Mouse (Mus musculus): ENCODE measurements around the gene Dhps. TPM values are rescaled to one million over a fixed set of nuclear protein-coding genes. Genes with fewer than 3 reads are reported as not detected.
"Not testable (repeated sequence)": the region's sequence is repeated elsewhere in the genome, so short reads cannot be mapped to it uniquely, and the experiment has no call there.

Gene Dhps
- polyA plus RNA-seq, 1 experiment from 2014 or later = 91.4 TPM

DNA sequence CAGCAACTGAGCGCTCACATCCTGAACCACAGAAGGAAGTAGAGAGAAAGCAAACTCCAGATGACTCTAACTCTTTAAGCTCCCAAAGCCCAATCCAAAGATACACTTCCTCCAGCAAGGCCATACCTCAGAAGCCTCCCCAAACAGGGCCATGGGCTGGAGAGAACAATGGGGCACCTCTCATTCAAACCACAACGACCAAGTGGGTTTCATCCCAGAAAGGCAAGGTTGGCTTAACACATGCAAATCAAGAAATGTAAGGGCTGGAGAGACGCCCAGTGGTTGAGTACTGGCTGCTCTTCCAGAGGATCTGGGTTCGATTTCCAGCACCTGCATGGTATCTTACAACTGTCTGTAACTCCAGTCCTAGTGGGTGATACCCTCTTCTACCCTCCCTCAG lies 43.9 kb downstream of the Dhps start:
- Histone ChIP-seq H3K9me3 (no peaks in the 10 kb centered on the region; the same call in 1 of the 2 replicates), H3K36me3 (peaks cover 14% of the 10 kb centered on the region; the same call in 1 of the 2 replicates), H3K9ac (replicated peaks) (no peak overlapping the region), H3K27me3 (no peaks in the 10 kb centered on the region), H3K4me3 (no peak overlapping the region), H3K4me1 (no peaks in the 10 kb centered on the region), H3K27ac (replicated peaks) (no peak overlapping the region), H3K4me2 (replicated peaks) (no peak overlapping the region)
- no peak for ATAC-seq (replicated peaks)
- 80% methylated on average over 4 of the region's 4 CpGs for WGBS

DNA sequence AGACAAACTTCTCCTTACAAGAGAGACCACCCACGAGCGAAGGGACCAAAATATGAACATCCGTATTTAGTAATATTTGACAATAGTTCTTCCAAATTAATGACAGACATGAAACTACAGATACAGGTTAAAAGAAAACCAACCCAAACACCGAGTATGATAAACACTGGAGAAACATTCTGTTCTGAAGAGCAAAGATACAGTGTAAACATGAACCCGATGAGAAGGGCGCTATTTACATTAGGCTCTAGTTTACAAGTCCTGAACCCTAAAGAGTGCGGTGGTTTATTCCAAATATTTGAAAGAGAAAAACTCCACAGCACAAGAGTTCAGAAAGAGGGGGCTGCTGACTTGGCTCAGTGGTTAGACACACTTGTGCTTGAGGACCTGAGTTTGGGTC lies 45.4 kb downstream of the Dhps start:
- Histone ChIP-seq H3K9me3 (no peaks in the 10 kb centered on the region; the same call in 1 of the 2 replicates), H3K36me3 (no peaks in the 10 kb centered on the region), H3K4me2 (replicated peaks) (no peak overlapping the region), H3K27ac (replicated peaks) (no peak overlapping the region), H3K9ac (replicated peaks) (no peak overlapping the region), H3K4me1 (no peaks in the 10 kb centered on the region), H3K4me3 (no peak overlapping the region), H3K27me3 (no peaks in the 10 kb centered on the region)
- WGBS = 92% methylated on average over 7 of the region's 7 CpGs
- ATAC-seq (replicated peaks) = no peak

DNA sequence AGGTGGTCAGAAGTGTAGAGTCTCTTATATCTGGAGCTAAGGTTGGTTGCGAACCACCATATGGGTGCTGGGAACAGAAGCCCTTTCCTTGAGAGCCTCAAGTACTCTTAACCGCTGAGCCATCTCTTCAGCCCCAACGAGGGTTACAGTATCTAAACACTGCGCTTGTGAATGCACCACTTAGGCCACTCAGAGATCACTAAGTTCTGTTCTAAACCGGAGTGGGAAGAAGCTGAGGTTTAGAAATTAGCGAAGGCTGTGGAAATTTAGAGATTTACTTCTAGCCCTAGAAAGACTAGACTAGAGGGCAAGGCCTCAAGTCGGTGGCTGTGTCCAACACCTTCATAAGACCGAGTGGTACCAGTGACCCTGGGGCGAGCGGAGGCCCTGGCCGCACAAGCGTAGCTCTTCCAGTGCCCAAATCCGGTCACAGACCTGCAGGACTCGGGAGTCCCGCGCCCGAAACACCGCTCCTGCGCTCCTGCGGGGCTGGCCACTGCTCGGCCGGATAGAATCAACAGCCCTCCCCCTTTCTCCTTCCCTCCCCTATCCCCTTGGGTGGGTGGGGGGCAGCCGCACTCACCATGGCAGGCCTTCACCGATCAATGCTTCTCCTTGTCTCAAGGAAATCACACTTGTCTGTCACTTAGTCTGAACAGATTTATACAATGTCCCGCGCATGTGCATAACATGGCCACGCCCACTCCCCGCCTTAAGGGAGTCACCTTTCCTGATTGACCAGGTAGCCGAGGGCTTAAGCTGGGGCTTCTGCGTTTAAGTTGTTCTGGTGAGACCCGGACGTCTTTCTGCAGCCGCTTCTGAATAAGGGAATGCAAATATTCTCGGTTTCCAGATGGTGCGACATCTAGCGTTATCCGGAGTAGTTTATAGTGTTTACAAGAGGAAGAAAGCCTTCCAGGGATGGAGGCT lies 47.8 kb downstream of the Dhps start:
- no peaks in the 10 kb centered on the region for H3K4me1 ChIP-seq
- peak overlapping the region; percentile 70 for H3K9ac ChIP-seq (replicated peaks)
- no peaks in the 10 kb centered on the region for H3K27me3 ChIP-seq
- peak overlapping the region; percentile 64 for H3K27ac ChIP-seq (replicated peaks)
- H3K36me3 ChIP-seq = no peaks in the 10 kb centered on the region
- ATAC-seq (replicated peaks) = peak; percentile 93
- H3K9me3 ChIP-seq = no peaks in the 10 kb centered on the region
- H3K4me2 ChIP-seq (replicated peaks) = peak overlapping the region; percentile 81
- 7% methylated on average over 37 of the region's 37 CpGs for WGBS
- peak overlapping the region; percentile 65 for H3K4me3 ChIP-seq

DNA sequence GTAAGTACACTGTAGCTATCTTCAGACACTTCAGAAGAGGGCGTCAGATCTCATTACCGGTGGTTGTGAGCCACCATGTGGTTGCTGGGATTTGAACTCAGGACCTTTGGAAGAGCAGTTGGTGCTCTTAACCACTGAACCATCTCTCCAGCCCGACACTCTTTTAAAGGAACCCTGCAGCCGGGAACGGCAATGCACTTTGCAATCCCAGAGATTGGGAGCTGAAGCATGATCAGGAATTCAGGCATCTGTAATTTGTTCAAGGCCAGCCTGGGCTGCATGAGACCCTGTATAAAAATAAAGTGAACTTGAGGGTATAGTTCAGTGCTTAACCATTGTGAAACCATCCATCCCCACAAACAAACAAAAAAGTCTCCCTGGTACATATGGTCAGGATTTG lies 48.7 kb downstream of the Dhps start:
- not testable (repeated sequence) for ATAC-seq (replicated peaks); H3K27me3 ChIP-seq; H3K4me3 ChIP-seq; H3K4me2 ChIP-seq (replicated peaks); H3K27ac ChIP-seq (replicated peaks); H3K36me3 ChIP-seq; H3K9ac ChIP-seq (replicated peaks); H3K4me1 ChIP-seq; H3K9me3 ChIP-seq
- WGBS = 78% methylated on average over 5 of the region's 5 CpGs

DNA sequence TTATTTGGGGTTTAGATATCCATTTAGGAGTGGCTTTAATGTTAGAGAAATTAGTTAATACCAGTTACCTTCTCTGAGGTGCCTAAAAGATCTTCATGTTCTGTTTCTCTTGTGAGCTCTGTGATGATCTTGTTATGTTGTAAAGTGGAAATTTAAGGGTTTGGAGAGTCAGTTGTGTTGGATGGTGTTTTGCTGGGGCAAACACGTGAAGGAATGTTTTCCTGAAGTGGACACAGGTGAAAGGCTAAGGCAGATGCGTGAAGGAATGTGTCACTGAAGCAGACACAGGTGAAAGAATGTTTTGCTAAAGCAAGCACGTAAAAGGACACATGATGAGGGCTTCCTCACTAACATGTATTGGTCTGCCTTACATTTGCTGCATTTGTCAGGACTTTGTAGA lies 51.4 kb downstream of the Dhps start, which contains the start of gene Zfp791:
Gene Zfp791, minus strand, starts transcription at position 101 of the 400 bp plus-strand sequence.
- Histone ChIP-seq H3K27me3 (no peaks in the 10 kb centered on the region), H3K4me3 (no peak within 1 kb of the TSS), H3K9ac (replicated peaks) (no peak within 1 kb of the TSS), H3K27ac (replicated peaks) (no peak within 1 kb of the TSS), H3K9me3 (no peaks in the 10 kb centered on the region), H3K36me3 (no peaks in the 10 kb centered on the region), H3K4me2 (replicated peaks) (no peak within 1 kb of the TSS), H3K4me1 (no peaks in the 10 kb centered on the region)
- no peak for ATAC-seq (replicated peaks)
- WGBS = 81% methylated on average over 3 of the region's 3 CpGs

DNA sequence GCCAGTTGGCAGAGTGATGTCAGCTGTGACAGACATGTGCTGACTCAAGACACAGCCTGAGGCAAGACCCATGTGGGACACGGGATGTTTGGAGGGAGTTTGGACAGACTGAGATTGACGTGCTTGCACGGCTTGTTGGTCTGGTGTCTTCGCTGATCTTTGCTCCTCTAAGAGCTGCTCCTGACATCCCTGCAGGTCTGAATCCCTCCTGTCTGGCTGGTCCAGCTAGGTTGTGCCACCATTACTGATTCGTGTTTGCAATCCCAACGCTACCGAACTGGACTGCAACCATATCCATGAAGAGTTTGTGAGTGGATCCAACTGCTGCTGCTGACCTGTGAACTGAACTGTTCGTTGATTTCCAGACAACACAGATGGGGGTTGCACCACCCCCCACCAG lies 52.1 kb downstream of the Dhps start:
- 90% methylated on average over 8 of the region's 8 CpGs for WGBS

More for the DNA sequence above, 52.1 kb downstream of the Dhps start:
- no peak for ATAC-seq (replicated peaks)
- no peaks in the 10 kb centered on the region for H3K36me3 ChIP-seq
- no peaks in the 10 kb centered on the region for H3K4me1 ChIP-seq
- no peak overlapping the region for H3K27ac ChIP-seq (replicated peaks)
- H3K27me3 ChIP-seq = no peaks in the 10 kb centered on the region
- no peak overlapping the region for H3K9ac ChIP-seq (replicated peaks)
- no peaks in the 10 kb centered on the region for H3K9me3 ChIP-seq
- H3K4me2 ChIP-seq (replicated peaks) = no peak overlapping the region
- no peak overlapping the region for H3K4me3 ChIP-seq

Small RNA genes within 50 kb of the gene (microRNA-seq; reads per million reads assigned to microRNA genes)
- gene Gm23388 = 1.8 reads per million
- gene Mir7070 = 1.5 reads per million

Other genes starting within 250 kb of the Dhps start
- 8.1 and 8.9 TPM in 2 replicates for gene Dand5, start 248.9 kb upstream of the Dhps start, polyA plus RNA-seq (2015; fragmentation: Nextera tagmentation; extraction: Ambion mirVana)
- 36.3 and 39.9 TPM in 2 replicates for gene Gadd45gip1, start 240.2 kb upstream of the Dhps start, polyA plus RNA-seq (2015; fragmentation: Nextera tagmentation; extraction: Ambion mirVana)
- gene Rad23a, start 231.1 kb upstream of the Dhps start, polyA plus RNA-seq (2015; fragmentation: Nextera tagmentation; extraction: Ambion mirVana) = 82.1 and 85.1 TPM in 2 replicates
- gene Calr, start 224.8 kb upstream of the Dhps start, polyA plus RNA-seq (2015; fragmentation: Nextera tagmentation; extraction: Ambion mirVana) = 559 and 575 TPM in 2 replicates
- 122 and 127 TPM in 2 replicates for gene Farsa, start 214.8 kb upstream of the Dhps start, polyA plus RNA-seq (2015; fragmentation: Nextera tagmentation; extraction: Ambion mirVana)
- gene Syce2, start 199.6 kb upstream of the Dhps start, polyA plus RNA-seq (2015; fragmentation: Nextera tagmentation; extraction: Ambion mirVana) = 55.0 and 64.4 TPM in 2 replicates
- 36.2 and 37.4 TPM in 2 replicates for gene Gcdh, start 177.8 kb upstream of the Dhps start, polyA plus RNA-seq (2015; fragmentation: Nextera tagmentation; extraction: Ambion mirVana)
- 0.75 and 0.87 TPM in 2 replicates for gene Klf1, start 169.8 kb upstream of the Dhps start, polyA plus RNA-seq (2015; fragmentation: Nextera tagmentation; extraction: Ambion mirVana)
- 5.6 TPM in 2 replicates for gene Dnase2a, start 163.2 kb upstream of the Dhps start, polyA plus RNA-seq (2015; fragmentation: Nextera tagmentation; extraction: Ambion mirVana)
- 48.3 and 52.5 TPM in 2 replicates for gene Mast1, start 134.4 kb upstream of the Dhps start, polyA plus RNA-seq (2015; fragmentation: Nextera tagmentation; extraction: Ambion mirVana)
- 2.0 and 2.3 TPM in 2 replicates for gene Rtbdn, start 124.8 kb upstream of the Dhps start, polyA plus RNA-seq (2015; fragmentation: Nextera tagmentation; extraction: Ambion mirVana)
- not detected in 2 replicates for gene Gm49661, start 102.3 kb upstream of the Dhps start, polyA plus RNA-seq (2015; fragmentation: Nextera tagmentation; extraction: Ambion mirVana)
- 1,445 and 1,467 TPM in 2 replicates for gene Prdx2, start 102.2 kb upstream of the Dhps start, polyA plus RNA-seq (2015; fragmentation: Nextera tagmentation; extraction: Ambion mirVana)
- gene Rnaseh2a, start 102.0 kb upstream of the Dhps start, polyA plus RNA-seq (2015; fragmentation: Nextera tagmentation; extraction: Ambion mirVana) = 96.4 and 98.5 TPM in 2 replicates
- gene Junb, start 93.0 kb upstream of the Dhps start, polyA plus RNA-seq (2015; fragmentation: Nextera tagmentation; extraction: Ambion mirVana) = 7.6 TPM in 2 replicates
- 28.0 and 29.7 TPM in 2 replicates for gene Hook2, start 81.2 kb upstream of the Dhps start, polyA plus RNA-seq (2015; fragmentation: Nextera tagmentation; extraction: Ambion mirVana)
- gene Best2, start 57.2 kb upstream of the Dhps start, polyA plus RNA-seq (2015; fragmentation: Nextera tagmentation; extraction: Ambion mirVana) = not detected in 2 replicates
- 152 and 154 TPM in 2 replicates for gene Asna1, start 46.5 kb upstream of the Dhps start, polyA plus RNA-seq (2015; fragmentation: Nextera tagmentation; extraction: Ambion mirVana)
- 141 and 150 TPM in 2 replicates for gene Trir, start 44.9 kb upstream of the Dhps start, polyA plus RNA-seq (2015; fragmentation: Nextera tagmentation; extraction: Ambion mirVana)
- gene Tnpo2, start 34.8 kb upstream of the Dhps start, polyA plus RNA-seq (2015; fragmentation: Nextera tagmentation; extraction: Ambion mirVana) = 57.9 and 64.1 TPM in 2 replicates
- gene Fbxw9, start 11.7 kb upstream of the Dhps start, polyA plus RNA-seq (2015; fragmentation: Nextera tagmentation; extraction: Ambion mirVana) = 63.0 and 67.1 TPM in 2 replicates
- gene Gm5741, start 3.8 kb upstream of the Dhps start, polyA plus RNA-seq (2015; fragmentation: Nextera tagmentation; extraction: Ambion mirVana) = 1.2 and 2.0 TPM in 2 replicates
- gene Wdr83os, start 9.0 kb downstream of the Dhps start, polyA plus RNA-seq (2015; fragmentation: Nextera tagmentation; extraction: Ambion mirVana) = 120 and 132 TPM in 2 replicates
- 62.1 and 62.3 TPM in 2 replicates for gene Wdr83, start 9.5 kb downstream of the Dhps start, polyA plus RNA-seq (2015; fragmentation: Nextera tagmentation; extraction: Ambion mirVana)
- 16.9 and 17.0 TPM in 2 replicates for gene Man2b1, start 11.5 kb downstream of the Dhps start, polyA plus RNA-seq (2015; fragmentation: Nextera tagmentation; extraction: Ambion mirVana)
- gene Zfp791, start 51.3 kb downstream of the Dhps start, polyA plus RNA-seq (2015; fragmentation: Nextera tagmentation; extraction: Ambion mirVana) = 3.8 and 4.1 TPM in 2 replicates
- not detected in 2 replicates for gene Cks1brt, start 80.2 kb downstream of the Dhps start, polyA plus RNA-seq (2015; fragmentation: Nextera tagmentation; extraction: Ambion mirVana)
- gene Olfr371, start 154.2 kb downstream of the Dhps start, polyA plus RNA-seq (2015; fragmentation: Nextera tagmentation; extraction: Ambion mirVana) = not detected in 2 replicates
- gene Orc6, start 227.9 kb downstream of the Dhps start, polyA plus RNA-seq (2015; fragmentation: Nextera tagmentation; extraction: Ambion mirVana) = 82.8 and 87.4 TPM in 2 replicates
- 175 and 190 TPM in 2 replicates for gene Vps35, start 228.0 kb downstream of the Dhps start, polyA plus RNA-seq (2015; fragmentation: Nextera tagmentation; extraction: Ambion mirVana)

Measured in forebrain, embryonic 15.5 days (tissue).